Mouse (Mus musculus) ES-E14 (cell line): ENCODE results near the gene Gm10300.

Experiments used
- CHD2 ChIP-seq: IDR thresholded peaks from 2 replicates; pipeline ENCODE4 v1.6.1; 2014; ENCODE audit warnings: mild to moderate bottlenecking, low read depth, low read length, inconsistent platforms
- HCFC1 ChIP-seq: IDR thresholded peaks from 2 replicates; pipeline ENCODE4 v1.6.1; 2012; ENCODE audit warnings: low read length, inconsistent platforms, borderline replicate concordance; ENCODE audit not compliant: insufficient read depth
- MAFK ChIP-seq: IDR thresholded peaks from 2 replicates; pipeline ENCODE4 v1.6.1; 2014; ENCODE audit warnings: mild to moderate bottlenecking, low read depth, low read length, inconsistent platforms; ENCODE audit not compliant: insufficient read depth
- ZC3H11A ChIP-seq: IDR thresholded peaks from 2 replicates; pipeline ENCODE4 v1.6.1; 2012; ENCODE audit warnings: low read depth, mild to moderate bottlenecking, inconsistent platforms, low read length, borderline replicate concordance
- ZNF384 ChIP-seq: IDR thresholded peaks from 2 replicates; pipeline ENCODE4 v1.6.1; 2012; ENCODE audit warnings: low read depth, low read length, inconsistent platforms

- TF ChIP-seq ZNF384: no peak
- no peak for TF ChIP-seq MAFK
- no peak for TF ChIP-seq CHD2
- no peak for TF ChIP-seq HCFC1
- TF ChIP-seq ZC3H11A: no peak
Observed at GRCm38 (mm10) chr4:132038809-132039208, 35.7 kb upstream of the Gm10300 start.
